Mouse (Mus musculus) liver, embryonic 16.5 days (tissue): ENCODE measurements around the gene Gm3055. TPM values are rescaled to one million over a fixed set of nuclear protein-coding genes. Genes with fewer than 3 reads are reported as not detected.
"Not testable (repeated sequence)": the region's sequence is repeated elsewhere in the genome, so short reads cannot be mapped to it uniquely, and the experiment has no call there.

Experiments used
- ATAC-seq: fragments of 200-750 bp; cut with Nextera tagmentation; 2 replicates; pipeline ENCODE4 v1.8.0; 2017; ENCODE audit warnings: low read depth, mild to moderate bottlenecking, moderate number of reproducible peaks, moderate library complexity
- H3K27ac ChIP-seq: fragments of 300-500 bp; sonication (generic); 2 replicates; pipeline ENCODE4 v1.5.1; 2014; ENCODE audit warnings: mild to moderate bottlenecking, low read length
- H3K27me3 ChIP-seq: fragments of 300-500 bp; sonication (generic); 2 replicates; pipeline ENCODE4 v1.6.1; 2014; ENCODE audit warnings: low read depth, low read length, mixed read lengths; ENCODE audit not compliant: control insufficient read depth, insufficient read depth
- H3K36me3 ChIP-seq: fragments of 300-500 bp; sonication (generic); 2 replicates; pipeline ENCODE4 v1.6.1; 2014; ENCODE audit warnings: mild to moderate bottlenecking; ENCODE audit not compliant: control insufficient read depth, insufficient read depth
- H3K4me1 ChIP-seq: fragments of 300-500 bp; sonication (generic); 2 replicates; pipeline ENCODE4 v1.6.1; 2014; ENCODE audit warnings: low read depth, low read length, mixed read lengths; ENCODE audit not compliant: control insufficient read depth
- H3K4me2 ChIP-seq: fragments of 300-500 bp; sonication (generic); 2 replicates; pipeline ENCODE4 v1.6.1; 2014; ENCODE audit warnings: low read depth, low read length, mixed read lengths
- H3K4me3 ChIP-seq: fragments of 300-500 bp; sonication (generic); 2 replicates; pipeline ENCODE4 v1.5.1; 2014; ENCODE audit warnings: low read depth, mild to moderate bottlenecking, low read length
- H3K9ac ChIP-seq: fragments of 300-500 bp; sonication (generic); 2 replicates; pipeline ENCODE4 v1.6.1; 2014; ENCODE audit warnings: low read depth, low read length
- H3K9me3 ChIP-seq: fragments of 300-500 bp; sonication (generic); replicated peaks from 2 replicates; pipeline ENCODE4 v1.6.1; 2016; ENCODE audit warnings: low read length; ENCODE audit not compliant: control insufficient read depth
- WGBS: fragments of 180-500 bp; shearing (Covaris S2); extraction: QIAGEN DNeasy Blood & Tissue Kit; methylation state at CpG from one replicate; pipeline ENCODE4 v1.1.7; 2014; ENCODE audit not compliant: insufficient replicate concordance; 5-methylcytosine and 5-hydroxymethylcytosine counted together
- polyA plus RNA-seq: library from polyadenylated mRNA; unstranded; fragments of >200 nt; fragmentation: Nextera tagmentation; extraction: Ambion mirVana; gene quantifications from 2 replicates; pipeline ENCODE4 v1.2.1, GENCODE M21; 2015

The Gm3055 gene
- polyA plus RNA-seq, result 1.1 TPM in 2 replicates

DNA sequence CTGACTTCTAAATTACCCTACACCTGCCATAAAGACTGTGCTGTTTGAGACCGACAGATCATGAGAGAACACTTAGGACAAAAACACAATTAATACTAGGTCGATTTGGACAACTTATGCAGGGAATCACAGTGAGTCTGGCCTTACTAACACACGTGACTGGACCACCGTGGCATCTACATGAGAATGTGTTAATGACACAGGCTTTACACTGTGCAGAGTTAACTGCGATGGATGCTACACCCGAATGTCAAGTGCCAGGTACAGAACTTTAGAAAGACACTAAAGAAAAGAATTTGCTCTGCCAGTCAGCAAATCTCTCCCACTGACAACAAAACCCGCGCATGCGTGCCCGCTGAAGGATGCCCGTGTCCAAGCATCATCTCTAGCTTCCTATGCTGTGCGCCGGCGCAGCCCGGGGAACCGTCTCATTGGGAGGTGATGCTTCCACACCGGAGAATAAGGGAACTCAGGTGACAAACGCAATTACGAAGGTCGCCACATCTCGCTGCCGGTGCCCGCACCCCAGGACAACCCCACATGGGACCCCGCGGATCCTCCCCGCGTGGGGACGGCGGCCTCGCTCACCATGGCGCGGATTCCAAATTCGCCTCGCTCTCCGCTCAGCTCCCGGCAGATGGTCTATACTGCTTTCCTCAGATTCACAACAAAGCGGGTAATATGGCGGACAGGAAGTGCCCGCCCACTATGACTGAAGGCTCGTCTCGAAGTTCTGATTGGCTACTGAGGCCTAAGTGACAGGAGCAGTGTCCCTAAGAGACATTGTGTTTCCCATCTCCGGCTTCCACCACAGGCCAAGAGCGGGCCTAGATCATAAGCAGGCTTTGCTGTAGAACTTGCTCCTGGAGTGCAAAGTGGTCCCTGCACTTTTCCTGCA is at the start of gene Gm3055:
TSS of gene Gm3055 (minus strand) at position 656 of the 898 bp plus-strand sequence.
- not testable (repeated sequence) for H3K4me2 ChIP-seq, H3K27ac ChIP-seq, H3K9ac ChIP-seq, H3K4me3 ChIP-seq, H3K27me3 ChIP-seq, H3K9me3 ChIP-seq, H3K36me3 ChIP-seq, H3K4me1 ChIP-seq
- no CpG with 5 or more reads among the region's 43 CpGs for WGBS
- ATAC-seq, result peak; percentile 74

DNA sequence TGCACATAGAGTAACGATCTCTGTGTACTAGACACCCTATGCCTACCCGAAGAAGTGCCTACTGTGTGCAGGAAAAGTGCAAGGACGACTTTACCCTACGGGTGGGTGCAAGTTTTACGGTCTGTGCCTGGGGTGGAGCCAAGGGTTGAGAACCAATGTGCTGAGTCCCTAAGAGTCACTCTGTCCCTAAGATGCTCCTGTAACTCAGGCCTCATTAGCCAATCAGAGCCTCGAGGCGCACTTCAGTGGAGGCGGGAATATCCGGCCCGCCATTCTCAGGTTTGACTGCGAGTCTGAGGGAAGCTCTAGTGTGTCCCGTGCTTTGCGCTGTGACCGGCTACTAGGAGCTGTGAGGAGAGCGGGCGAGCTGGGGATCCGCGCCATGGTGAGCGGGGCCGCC is 40.9 kb upstream of the Gm3055 start, which contains the start of gene Gm4767:
TSS of gene Gm4767 (plus strand) at position 288 of the 400 bp plus-strand sequence.
- 21% methylated on average over 10 of the region's 20 CpGs for WGBS
- not testable (repeated sequence) for ATAC-seq, H3K27me3 ChIP-seq, H3K9me3 ChIP-seq, H3K9ac ChIP-seq, H3K4me3 ChIP-seq, H3K36me3 ChIP-seq, H3K4me2 ChIP-seq, H3K27ac ChIP-seq, H3K4me1 ChIP-seq

DNA sequence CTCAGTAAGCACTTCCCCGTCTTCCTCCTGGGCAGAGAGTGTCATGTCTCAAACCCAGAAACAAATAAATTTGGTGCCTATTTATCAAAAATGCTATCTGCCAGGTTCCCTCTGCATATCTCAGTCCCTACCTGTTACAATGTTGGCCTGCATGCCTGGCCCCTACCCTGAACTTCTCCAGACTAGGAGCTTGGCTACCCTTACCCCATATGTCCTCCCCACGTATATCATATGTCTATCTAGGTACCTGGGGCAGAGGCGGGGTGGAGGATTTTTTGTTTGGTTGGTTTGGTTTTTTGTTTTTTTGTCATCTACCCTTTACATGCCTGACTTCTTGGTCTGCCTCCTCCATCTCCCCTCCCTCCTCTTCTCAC is 430 bp upstream of the Gm3055 start:
- WGBS, result no CpG with 5 or more reads among the region's 3 CpGs

DNA sequence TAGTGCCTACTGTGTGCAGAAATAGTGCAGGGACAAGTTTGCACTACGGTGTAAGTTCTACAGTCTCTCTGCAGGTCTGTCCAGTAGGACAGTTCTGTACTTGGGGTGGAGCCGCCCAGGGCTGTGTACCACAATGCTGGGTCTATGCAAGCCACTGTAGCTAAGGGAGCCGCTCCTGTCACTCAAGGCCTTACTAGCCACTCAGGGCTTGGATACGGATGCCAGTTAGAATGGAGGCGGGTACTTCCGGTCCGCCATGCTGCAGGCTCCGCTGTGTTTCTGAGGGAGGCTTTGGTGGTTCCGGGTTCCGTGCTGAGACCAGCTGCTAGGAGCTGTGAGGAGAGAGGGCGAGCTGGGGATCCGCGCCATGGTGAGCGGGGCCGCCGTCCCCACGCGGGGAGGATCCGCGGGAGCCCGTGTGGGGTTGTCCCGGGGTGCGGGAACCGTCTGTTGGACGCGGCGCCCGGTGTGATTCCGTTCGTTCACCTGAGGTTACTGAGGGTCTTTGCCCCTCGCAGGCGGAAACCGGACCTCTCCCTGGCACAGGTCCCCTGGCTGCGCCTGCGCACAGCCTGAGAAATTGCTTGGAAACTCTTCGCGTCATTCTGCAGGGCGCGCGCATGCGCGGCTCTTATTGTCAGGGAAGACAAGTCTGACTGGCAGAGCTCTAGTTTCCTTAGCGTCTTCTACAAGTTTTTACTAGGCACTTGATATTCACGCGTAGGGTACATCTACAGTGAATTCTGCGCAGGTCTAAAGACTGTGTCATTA is 66.2 kb downstream of the Gm3055 start, which contains the start of gene Zfp433:
TSS of gene Zfp433 (plus strand) at position 295 of the 771 bp plus-strand sequence.
- peak; percentile 99 for ATAC-seq
- not testable (repeated sequence) for H3K27me3 ChIP-seq, H3K36me3 ChIP-seq, H3K4me2 ChIP-seq, H3K4me3 ChIP-seq, H3K4me1 ChIP-seq, H3K27ac ChIP-seq, H3K9ac ChIP-seq, H3K9me3 ChIP-seq
- WGBS, result no CpG with 5 or more reads among the region's 46 CpGs

More for the DNA sequence above, 430 bp upstream of the Gm3055 start:
- ATAC-seq, H3K9ac ChIP-seq, H3K4me3 ChIP-seq, H3K9me3 ChIP-seq, H3K36me3 ChIP-seq, H3K4me1 ChIP-seq, H3K27ac ChIP-seq, H3K27me3 ChIP-seq, H3K4me2 ChIP-seq: not testable (repeated sequence)

Other genes starting within 250 kb of the Gm3055 start
- 4.3 and 4.4 TPM in 2 replicates for gene Gna15, start 246.9 kb downstream of the Gm3055 start, polyA plus RNA-seq
- 20.0 and 24.3 TPM in 2 replicates for gene Gna11, start 226.0 kb downstream of the Gm3055 start, polyA plus RNA-seq
- 131 and 141 TPM in 2 replicates for gene Aes, start 211.7 kb downstream of the Gm3055 start, polyA plus RNA-seq
- 1.8 and 2.7 TPM in 2 replicates for gene Tle2, start 196.6 kb downstream of the Gm3055 start, polyA plus RNA-seq
- 3.5 and 4.5 TPM in 2 replicates for gene Tle6, start 170.1 kb downstream of the Gm3055 start, polyA plus RNA-seq
- gene BC025920, start 164.9 kb downstream of the Gm3055 start, polyA plus RNA-seq, result 0.35 and 0.36 TPM in 2 replicates
- gene Sirt6, start 143.4 kb downstream of the Gm3055 start, polyA plus RNA-seq, result 6.9 and 8.1 TPM in 2 replicates
- gene Ankrd24, start 142.6 kb downstream of the Gm3055 start, polyA plus RNA-seq, result 2.1 and 2.4 TPM in 2 replicates
- 1.1 and 1.3 TPM in 2 replicates for gene Gm10778, start 122.1 kb downstream of the Gm3055 start, polyA plus RNA-seq
- 3.5 and 4.4 TPM in 2 replicates for gene Zfp433, start 66.3 kb downstream of the Gm3055 start, polyA plus RNA-seq
- 0.79 and 0.94 TPM in 2 replicates for gene Gm4767, start 41.0 kb upstream of the Gm3055 start, polyA plus RNA-seq
- gene Gm32687, start 92.8 kb upstream of the Gm3055 start, polyA plus RNA-seq, result 2.1 TPM in 2 replicates
- 0.07 and 0.49 TPM in 2 replicates for gene Zfp781, start 159.3 kb upstream of the Gm3055 start, polyA plus RNA-seq